Mouse (Mus musculus) megakaryocyte progenitor cell, adult 5-6 weeks (primary cell): ENCODE measurements around the gene Scn4a. TPM values are rescaled to one million over a fixed set of nuclear protein-coding genes. Genes with fewer than 3 reads are reported as not detected.
A peak's percentile ranks its signal among the peaks of the same experiment; 100 is the strongest.
"Not testable (repeated sequence)": the region's sequence is repeated elsewhere in the genome, so short reads cannot be mapped to it uniquely, and the experiment has no call there.

Experiments
- ATAC-seq: replicated peaks from 2 replicates; pipeline ENCODE4 v1.8.0; 2016; ENCODE audit warnings: mild to moderate bottlenecking, moderate TSS enrichment, inconsistent platforms; ENCODE audit not compliant: poor library complexity
- total RNA-seq, 2 experiments: library from RNA; stranded (forward) in 1 of 2; stranded (reverse) in 1 of 2; fragments of 157-497, 149-512 nt in 1 of 2; fragments of 200-1000 nt in 1 of 2; gene quantifications; 2 replicates each; pipeline versions ENCODE4 v1.2.3 to v1.2.4; 2015 to 2017

The Scn4a gene
- total RNA-seq, 2 experiments from 2014 or later = not detected

DNA sequence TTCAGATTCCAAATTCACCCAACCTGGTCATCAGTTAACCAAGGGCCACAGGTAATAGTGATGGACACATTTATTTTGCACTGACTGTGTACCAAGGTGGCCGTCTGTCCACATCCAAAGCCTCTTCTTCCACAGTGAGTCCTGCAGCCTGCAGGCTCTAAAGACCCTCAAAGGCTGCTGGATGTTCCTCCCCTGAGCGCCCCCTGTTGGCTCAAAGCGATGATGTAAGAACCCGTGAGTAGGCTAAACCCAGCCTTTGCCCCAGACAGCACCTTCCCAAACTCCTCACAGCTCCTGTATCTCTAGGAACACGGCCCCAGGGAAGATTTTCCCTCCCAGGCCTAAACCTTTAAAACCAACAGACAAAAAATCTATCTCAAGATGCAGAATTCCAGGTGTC is 6.3 kb upstream of the Scn4a start:
- peak; percentile 68 for ATAC-seq

DNA sequence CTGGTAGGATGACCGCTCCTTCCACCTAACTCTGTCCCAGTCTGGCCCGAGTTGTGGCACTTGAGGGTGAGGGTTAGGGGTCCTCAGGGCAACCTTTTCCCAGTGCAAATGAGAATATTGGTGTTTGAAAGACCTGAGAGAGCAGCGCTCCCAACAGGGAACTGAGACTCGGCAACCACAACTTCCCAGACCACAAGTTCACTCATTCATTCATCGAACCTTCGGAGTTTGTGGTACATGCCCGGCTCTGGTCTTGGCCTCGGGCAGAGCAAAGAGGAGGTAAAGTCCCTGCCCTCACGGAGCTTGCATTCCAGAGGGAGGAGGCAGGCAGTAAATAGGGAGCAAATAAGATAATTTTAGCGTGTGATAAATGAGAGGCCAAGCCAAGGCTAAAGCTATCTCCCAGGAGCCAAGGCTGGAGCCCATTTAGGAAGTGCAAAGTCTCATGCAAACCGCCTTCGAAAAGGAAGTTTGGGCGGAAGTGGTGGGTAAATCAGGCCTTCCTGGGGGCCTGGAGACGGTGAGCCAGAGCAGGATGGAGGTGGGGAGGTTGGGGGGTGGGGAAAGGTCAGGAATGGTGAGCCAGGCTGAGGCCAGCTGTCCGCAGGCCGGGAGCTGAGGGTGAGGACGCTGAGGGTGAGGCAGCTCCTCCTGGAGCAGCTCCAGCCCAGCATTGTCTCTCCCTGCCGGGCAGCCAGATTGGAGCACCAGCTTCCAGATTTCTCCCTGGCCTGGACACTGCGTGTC is 2.5 kb upstream of the Scn4a start:
- peak; percentile 66 for ATAC-seq

DNA sequence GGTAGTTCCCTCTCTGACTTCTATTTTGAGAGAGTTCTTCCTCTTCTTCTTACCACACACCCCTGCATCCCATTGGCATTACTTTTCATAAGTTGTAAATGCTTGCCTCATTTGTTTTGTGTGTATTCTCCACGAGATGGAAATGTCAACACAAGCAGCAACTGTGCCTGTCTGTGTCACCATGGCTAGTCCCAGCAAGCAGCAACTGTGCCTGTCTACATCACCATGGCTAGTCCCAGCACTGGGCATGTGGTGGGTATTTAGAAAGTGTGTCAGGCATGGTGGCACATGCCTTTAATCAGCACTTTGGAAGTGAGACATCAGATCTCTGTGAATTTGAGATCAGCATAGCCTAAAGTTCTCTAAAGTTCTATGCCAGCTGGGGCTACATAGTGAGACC is 1.1 kb upstream of the Scn4a start:
- no peak for ATAC-seq

DNA sequence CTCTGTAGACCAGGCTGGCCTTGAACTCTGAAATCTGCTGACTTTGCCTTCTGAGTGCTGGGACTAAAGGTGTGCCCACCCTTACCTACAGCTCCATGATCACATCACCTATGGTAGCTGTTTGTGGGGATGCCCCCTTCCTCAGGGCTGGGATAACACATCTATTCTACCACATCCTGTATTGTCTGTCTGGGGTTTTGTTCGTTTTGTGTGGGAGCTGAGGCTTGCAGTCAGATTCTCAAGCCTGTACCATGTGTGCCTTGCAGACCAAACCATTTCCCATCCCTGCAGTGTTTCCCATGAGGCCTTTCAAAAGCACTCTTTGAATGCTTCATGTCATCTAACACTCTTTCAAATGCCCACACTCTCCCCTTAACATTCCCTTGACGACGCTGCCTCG is 1.1 kb downstream of the Scn4a start:
- no peak for ATAC-seq

DNA sequence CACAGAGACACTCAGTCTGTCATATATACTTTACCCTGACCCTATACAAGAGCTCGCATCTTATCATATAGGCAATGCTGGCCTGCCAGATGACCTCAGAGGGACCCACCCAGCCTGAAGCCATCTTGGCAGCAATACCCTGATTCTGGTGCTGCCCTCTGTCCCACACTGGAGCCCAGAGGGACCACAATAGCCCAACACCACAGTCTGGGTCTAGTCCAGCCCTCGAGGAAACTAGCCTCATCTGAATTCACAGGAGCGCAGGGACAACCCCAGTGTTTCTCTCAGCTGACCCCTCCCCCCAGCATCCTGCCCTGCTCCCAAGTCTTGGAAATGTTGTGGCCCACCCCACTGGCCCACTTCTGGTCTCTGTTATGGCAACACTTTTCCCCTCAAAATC is 1.8 kb downstream of the Scn4a start:
- ATAC-seq = no peak

DNA sequence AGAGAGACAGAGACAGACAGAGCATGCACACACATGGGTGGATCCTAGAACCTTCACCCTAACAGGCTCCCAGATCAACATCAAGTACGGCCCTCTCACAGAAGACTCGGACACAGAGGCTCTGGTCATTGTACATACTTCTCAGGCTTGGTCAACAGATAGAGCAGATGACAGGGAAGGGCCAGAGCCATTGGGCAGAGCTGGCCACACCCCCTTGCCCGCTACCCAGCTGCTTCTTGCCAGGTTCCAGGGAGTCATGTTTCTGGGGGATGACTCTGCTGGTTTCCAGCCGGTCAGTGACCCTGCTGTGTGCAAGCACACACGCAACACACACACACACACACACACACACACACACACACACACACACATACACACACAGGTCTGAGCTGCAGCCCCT is 2.2 kb downstream of the Scn4a start:
- ATAC-seq = no peak

DNA sequence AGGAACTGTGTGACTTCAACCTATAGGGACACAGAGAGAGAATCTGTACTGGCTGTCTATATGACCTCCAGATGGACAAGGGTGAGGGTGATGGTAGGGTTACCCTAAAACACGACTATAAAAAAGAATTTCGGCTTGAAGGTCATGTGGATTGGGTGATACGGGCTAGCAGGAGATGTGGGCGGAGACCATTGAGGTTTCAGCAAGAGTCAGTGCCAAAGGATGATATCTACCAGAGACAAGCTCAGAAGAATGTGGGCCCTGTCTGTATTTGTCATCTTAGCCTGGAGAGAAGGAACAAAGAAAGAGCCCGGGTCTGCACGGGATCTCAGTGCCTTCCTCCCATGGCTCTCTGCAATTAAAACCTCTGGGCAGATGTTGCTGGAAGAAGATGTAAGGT is 3.3 kb downstream of the Scn4a start:
- peak; percentile 67 for ATAC-seq

DNA sequence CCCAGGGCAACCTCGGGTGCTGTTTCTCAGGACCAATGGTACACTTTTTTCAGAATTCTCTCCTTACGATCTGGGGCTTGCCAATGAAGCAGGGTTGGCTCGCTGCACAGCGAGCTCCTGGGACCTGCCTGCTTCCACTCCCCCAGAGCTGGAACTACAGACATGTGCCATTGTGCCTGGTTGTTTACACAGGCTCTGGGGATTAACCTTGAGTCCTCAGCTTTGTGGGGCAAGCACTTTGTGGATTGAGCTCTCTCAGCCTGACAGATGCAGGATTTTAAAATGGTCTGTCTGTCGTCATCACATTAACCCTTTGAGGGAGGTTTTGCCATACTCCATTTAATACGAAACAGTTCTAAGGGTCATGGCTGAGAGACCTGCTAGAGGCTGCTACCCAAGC is 8.2 kb downstream of the Scn4a start:
- ATAC-seq = no peak

DNA sequence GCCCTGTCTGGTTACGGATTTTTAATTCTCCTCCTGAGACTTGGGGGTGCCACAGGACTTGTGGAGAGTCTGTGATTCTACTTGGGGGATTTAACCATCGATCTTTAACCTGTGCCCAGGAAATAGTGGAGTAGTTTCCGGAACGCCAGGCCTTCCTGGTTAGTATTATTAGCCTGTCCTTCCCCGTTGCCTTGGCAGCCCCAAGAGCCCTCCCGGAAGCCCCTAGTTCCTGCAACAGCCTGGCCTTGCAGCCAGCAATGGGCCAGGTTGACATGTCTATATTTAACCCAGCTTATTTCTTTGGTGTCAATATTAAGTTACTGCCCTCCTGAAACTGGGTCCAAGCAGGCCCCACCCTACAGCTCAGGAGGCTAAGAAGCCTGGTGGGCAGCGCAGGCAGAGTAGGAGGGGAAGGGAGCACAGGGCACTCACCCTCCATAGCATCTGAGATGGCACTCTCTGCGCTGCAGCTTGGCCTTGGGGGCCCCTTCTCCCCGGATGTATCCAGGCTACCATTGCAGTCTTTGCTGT is 12.0 kb downstream of the Scn4a start:
- ATAC-seq = peak; percentile 42

DNA sequence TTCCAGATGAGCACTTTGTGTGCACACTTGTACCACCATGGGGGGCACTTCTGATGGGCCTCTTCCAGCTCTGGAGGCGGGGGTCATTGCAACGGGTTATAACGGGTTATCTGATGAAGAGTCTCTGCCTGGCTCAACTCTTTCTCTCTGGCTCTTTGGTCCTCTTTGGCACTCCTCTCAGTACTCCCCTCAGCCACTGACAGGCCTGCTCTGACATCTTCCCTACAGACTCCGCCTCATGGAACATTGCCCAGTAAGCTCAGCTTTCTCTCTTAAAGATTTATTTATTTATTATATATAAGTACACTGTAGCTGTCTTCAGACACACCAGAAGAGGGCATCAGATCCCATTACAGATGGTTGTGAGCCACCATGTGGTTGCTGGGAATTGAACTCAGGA is 13.8 kb downstream of the Scn4a start:
- not testable (repeated sequence) for ATAC-seq

DNA sequence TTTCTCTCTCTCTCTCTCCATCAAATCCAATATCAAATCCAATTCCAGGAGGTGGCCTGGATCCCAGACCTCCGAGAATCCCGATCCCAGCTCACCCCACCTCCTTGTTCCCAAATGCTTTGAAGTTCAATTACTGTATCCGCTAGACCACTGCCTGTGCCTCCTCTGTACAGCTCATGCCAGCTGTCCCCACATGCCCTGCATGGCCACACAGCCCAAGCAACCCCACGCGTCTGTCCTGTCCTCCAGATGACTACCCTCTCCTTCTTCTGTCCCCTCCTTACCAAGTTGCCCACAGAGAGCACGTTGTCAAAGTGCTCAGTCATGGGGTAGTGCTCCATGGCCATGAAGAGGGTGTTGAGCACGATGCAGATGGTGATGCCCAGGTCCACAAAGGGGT is 14.2 kb downstream of the Scn4a start:
- no peak for ATAC-seq

DNA sequence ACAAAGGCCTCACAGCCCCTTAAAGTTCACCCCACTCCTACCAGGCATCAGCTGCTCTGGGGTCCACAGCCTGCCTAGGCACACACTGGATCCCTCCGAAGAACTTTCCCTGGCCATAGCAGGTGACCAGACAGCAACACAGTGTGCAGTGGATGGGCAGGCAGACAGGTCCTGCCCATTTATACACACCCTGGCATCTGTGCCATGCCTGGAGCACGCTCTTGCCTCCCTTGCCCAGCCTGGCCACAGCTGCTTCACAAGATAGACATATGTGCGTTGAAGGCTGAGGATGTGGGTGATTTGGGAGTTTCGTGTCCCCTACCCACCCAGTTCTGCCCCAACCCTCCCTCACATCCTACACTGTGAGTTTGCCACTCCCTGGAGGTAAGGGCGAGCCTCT is 15.1 kb downstream of the Scn4a start:
- ATAC-seq = no peak

DNA sequence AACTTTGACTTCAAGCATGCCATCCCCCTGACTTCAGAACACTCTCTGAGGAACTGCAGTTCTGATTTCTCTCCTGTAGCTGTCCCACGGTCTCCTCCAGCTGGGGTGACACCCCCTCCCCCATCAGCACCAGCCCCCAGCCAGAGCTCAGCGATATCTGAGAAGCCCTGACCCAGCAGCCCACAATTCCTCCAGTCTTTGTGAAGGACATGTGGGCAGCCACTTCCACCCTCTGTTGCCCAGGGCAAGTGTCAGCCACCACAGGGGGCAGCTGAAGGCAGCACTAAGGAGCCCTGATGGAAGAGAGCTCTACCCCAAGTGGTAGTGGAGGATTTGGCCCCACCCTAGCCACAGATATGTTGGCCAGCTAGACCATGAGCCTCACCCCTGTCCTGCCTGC is 19.0 kb downstream of the Scn4a start:
- ATAC-seq = no peak; the same call in 1 of the 2 replicates

DNA sequence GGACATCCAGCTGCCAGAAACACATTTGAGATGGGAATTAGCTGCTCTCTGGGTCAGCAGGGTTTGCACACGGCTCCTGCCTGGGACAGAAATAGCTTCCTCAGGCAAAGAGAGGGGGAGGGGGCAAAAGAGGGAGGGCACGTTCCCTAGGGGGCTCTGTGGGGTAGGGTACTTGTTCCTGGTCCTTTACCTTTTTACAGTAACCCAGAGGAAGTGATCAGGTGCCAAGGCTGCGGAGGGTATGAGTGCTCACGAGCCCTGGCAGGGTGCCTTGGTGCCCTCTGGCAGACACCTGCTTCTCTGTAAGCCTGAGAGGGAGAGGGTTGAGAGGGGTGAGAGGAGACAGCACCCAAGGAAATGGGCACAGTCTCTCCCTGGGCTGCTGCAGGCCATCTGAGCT is 20.6 kb downstream of the Scn4a start:
- ATAC-seq = no peak

DNA sequence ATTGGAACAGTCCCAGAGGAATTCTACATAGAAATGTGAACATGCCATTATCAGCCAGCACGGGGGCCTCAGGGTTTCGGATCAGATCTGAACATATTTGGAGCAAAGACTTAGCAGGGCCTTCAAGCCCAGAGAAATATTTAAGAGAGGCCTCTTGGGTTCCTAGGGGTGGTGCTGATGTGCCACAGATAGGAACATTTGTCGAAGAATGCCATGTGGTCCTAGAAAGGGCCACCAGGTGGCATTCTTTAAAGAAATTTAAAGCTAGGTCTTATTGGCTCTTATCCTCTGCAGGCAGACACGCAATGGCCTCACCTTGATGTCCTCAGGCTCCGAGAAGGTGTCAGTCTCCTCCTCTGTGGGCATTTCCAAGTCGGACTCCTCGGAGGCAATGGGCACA is 23.4 kb downstream of the Scn4a start:
- peak; percentile 86 for ATAC-seq

DNA sequence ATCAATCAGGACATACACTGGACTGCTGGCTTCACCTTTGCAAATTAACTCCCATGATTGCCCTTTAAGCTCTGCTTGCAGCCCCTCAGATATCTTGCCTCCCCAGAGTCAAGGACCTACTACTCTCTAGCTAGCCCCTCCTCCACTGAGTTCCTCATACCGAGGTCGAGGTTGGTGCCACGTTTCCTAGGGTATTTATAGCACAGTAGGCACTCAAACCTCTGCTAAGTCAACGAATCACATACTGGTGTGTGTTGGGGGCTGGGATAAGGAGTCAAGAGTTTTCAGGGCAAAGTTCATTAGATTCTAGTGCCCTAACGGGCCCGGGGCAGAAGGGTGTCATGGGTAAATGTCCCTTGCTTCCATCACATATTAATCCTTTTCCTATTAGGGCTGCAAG is 24.0 kb downstream of the Scn4a start:
- ATAC-seq = no peak; the same call in 1 of the 2 replicates

DNA sequence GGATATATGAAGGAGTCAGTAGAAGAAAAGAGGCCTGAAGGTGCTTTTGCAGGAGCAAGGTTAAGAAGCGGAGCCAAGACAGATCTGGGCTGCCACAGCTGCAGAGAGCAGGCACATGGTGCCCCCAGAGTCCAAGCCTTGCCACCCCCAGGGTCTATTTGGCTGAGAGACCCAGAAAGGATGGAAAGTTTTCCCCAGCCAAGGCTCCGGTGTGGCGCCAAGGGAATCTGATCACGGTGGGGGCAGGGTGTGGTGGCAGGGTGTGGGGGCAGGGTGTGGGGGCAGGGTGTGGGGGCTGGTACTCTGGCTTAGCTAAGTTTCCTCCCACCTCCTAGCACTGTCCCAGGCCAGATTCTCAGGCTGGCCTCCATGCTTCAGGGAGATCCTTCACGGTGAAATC is 24.6 kb downstream of the Scn4a start:
- ATAC-seq = no peak

DNA sequence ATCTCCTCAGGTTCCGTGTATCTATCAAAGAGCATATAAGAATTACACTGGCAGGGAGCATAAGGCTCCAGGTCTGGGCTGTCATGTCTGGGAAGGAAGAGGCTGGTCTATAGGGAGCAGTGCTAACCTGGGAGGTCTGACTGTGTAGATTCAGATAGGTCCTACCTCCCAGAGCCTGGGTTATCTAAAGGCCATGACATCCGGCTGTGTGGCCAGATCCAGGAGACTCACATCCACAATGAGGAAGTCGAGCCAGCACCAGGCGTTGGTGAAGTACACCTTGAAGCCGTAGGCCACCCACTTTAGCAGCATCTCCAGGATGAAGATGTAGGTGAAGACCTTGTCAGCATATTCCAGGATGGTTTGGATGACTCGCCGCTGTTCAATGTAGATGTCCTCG is 26.6 kb downstream of the Scn4a start:
- no peak for ATAC-seq

DNA sequence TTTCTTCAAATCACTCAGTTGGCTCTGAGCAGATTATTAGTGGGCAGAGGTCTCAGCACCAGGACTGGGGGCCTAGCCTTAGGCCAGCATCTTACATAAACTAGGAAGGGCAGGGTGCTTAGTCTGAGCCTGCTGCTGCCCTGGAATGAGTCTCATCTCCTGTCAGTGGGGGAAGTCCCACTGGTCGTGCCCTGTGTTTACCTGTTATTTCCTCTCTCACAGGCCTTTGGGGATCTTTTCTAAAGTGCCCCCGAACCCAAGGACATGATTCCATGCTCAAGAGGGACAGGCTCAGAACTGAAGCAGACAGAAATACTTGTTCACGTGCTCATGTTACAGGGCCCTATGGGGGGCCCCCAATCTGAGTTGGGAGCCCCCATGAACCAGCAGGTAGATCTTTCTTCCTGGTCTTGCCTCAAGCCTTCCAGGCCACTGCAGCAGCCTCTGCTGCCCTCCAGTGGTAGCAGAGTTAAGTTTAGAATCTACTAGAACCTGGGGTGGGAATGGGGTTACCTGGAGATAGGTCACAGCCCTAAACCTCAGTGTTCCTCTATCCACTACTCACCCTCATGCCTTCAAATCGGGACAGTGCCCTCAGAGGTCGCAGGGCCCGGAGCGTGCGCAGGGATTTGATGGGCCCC is 27.4 kb downstream of the Scn4a start:
- peak; percentile 56 for ATAC-seq

DNA sequence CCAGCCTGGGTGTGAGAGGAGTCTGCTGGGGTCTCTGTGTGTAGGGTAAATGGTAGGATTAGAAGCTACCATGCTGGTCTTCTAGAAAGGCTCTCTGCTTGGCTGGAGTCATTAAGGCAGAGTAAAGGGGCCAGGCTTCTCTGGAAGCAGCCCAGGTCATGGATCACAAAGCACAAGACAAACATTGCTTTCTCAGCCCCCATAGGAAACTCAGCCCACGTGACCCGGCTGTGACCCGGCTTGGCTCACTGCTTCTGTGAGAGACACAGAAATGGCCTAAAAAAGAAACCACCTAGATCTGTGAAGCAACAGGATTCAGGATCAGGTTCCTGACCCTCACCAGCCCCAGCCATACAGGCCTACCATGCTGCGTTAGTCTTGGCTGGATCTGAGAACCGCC is 28.2 kb downstream of the Scn4a start:
- no peak for ATAC-seq

DNA sequence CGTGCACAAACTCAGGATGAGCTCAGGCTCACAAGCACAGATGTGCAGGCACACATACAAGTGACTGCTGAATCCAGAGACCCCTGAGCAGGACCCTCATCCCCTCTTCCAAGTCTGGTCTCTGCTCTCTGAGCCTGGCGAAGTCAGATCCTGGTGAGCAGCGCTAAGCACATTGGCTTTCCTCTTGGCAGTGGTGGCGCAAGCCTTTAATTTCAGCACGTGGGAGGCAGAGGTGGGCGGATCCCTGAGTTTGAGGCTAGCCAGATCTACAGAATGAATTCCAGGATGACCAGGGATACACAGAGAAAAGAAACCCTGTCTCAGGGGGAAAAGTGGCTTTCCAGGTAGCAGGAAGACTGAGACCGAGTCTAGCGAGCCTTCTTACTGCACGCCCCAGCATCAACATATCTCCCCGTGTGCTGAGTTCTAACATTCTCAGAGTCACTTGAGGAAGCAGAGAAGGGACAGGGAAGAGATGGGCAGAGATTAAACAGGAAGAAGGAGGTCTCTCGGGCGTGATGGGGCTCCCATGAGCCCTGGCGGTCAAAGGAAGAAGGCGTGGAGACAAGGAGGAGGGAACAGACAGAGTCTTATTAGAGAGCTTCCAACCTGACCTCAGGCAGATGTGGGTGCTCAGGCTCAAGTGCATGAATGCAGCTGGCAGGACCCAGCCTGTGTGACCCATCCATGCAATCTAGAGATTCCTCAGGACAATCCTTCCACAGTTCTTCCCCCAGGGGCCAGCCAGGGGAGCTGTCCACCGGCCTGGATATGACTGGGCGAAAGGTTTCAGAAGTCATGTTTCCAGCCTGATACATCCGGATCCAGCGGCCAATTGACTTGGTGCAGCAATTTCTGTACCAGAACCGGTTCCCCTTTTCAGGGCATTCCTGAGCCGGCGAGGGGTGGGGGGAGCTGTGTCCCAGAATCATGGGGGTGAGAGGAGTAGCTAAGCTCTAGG is 34.4 kb downstream of the Scn4a start:
- peak; percentile 67 for ATAC-seq
